ENCODE assay signal across 8 mouse cellular contexts in the genomic region with DNA sequence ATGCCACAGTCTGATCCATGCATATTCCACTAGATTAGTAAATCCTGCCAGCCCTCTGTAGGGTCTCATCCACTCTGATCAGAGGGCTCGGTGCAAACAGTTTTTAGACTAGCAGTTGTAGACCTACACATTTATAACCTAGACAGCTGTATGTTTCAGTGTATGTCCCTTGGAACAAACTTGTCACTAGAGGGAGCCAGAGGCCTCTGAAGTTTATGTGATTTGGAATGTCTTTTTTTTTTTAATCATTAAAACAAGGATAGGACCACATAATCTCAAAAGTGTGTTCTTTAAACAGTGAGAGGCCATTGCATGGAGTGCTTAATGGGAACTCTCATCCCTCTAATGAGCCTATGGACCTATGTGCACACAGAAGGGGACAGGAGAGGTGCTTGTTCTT.
DNase-seq lines count a peak whose midpoint lies in the region; ATAC-seq and TF ChIP-seq lines count a peak whose summit lies in the region.
"Had no signal": no experiment of that assay in that cellular context is flagged by ENCODE, and none has a peak within 500 bp of the region (broad histone marks: within the 10 kb centered on the region; RNA-seq: fewer than 3 reads in every experiment).

No protein-coding gene starts in this region.

- H3K27me3 ChIP-seq in CH12.LX (replicated peaks): no peaks in the 10 kb centered on the region
- H3K27me3 ChIP-seq: liver, embryonic 13.5 days had no signal

- no peak overlapping the region for H3K27ac ChIP-seq in CH12.LX (ENCODE audit: insufficient read depth, low read depth)
- H3K27ac ChIP-seq: liver, embryonic 13.5 days had no signal

- H3K36me3 ChIP-seq in CH12.LX (replicated peaks in 1 of 2; ENCODE audit: control insufficient read depth in 1 of 2, insufficient read depth in 1 of 2, low read length in 1 of 2): no peaks in the 10 kb centered on the region
- H3K36me3 ChIP-seq: liver, embryonic 13.5 days had no signal

- TF ChIP-seq EP300 in CH12.LX (IDR thresholded peaks at IDR 0.05; ENCODE audit: low read length): no peak

- TF ChIP-seq RAD21 in CH12.LX (IDR thresholded peaks at IDR 0.05; ENCODE audit: low read depth, low read length): peak; percentile 71

- dilution Hi-C loops in CH12.LX (cut with MboI; ENCODE audit: extremely low pct_ligation_motif_present, extremely low pct_unique_long_range_greater_than_20kb, low sequenced_read_pairs): no loop called here

- peak; percentile 52 for DNase-seq in layer of hippocampus, adult 11-12 months (ENCODE audit: low spot score)
- no peak for DNase-seq in layer of hippocampus, adult 9-10 months (ENCODE audit: low spot score)
- peak; percentile 44 for DNase-seq in CH12.LX (ENCODE audit: extremely low read depth)
- peak; percentile 22 for DNase-seq in MEL-GATA-1-ER (ENCODE audit: extremely low read depth, low read depth)
- peak; percentile 68 for DNase-seq in kidney, postnatal 10 days
- DNase-seq in urinary bladder, postnatal 25 days (ENCODE audit: low spot score): no peak
- DNase-seq: liver, embryonic 13.5 days had no signal

- no peak for ATAC-seq in megakaryocyte, adult 5-6 weeks (ENCODE audit: poor library complexity, severe bottlenecking)

- H3K9me3 ChIP-seq in CH12.LX (replicated peaks; ENCODE audit: low read length): no peaks in the 10 kb centered on the region

- in situ Hi-C loops in CH12.LX (cut with MboI; ENCODE audit: low pct_ligation_motif_present, low pct_unique_long_range_greater_than_20kb, low sequenced_read_pairs): no loop called here

- no peaks in the 10 kb centered on the region for H3K79me2 ChIP-seq in CH12.LX (replicated peaks; ENCODE audit: control insufficient read depth, extremely low read depth, insufficient read depth, poor library complexity, severe bottlenecking)

- no peak overlapping the region for H3K4me3 ChIP-seq in CH12.LX (replicated peaks in 1 of 3; ENCODE audit: low read depth in 2 of 3, low read length in 2 of 3, poor library complexity in 1 of 3)
- H3K4me3 ChIP-seq: liver, embryonic 13.5 days had no signal

- no peak overlapping the region for H3K9ac ChIP-seq in CH12.LX (ENCODE audit: insufficient read depth, low read depth)
- H3K9ac ChIP-seq: liver, embryonic 13.5 days had no signal

- H3K4me2 ChIP-seq in CH12.LX (ENCODE audit: insufficient read depth, low read depth, poor library complexity, severe bottlenecking): no peak overlapping the region
- H3K4me2 ChIP-seq: liver, embryonic 13.5 days had no signal

- TF ChIP-seq POLR2A in CH12.LX (IDR thresholded peaks at IDR 0.05; ENCODE audit: low read depth, low read length): no peak

- peak; percentile 53 to 71 for TF ChIP-seq CTCF in CH12.LX (conservative IDR thresholded peaks at IDR 0.05 in 1 of 2, IDR thresholded peaks at IDR 0.05 in 1 of 2; ENCODE audit: low read depth in 2 of 2, low read length in 2 of 2)

- H3K4me1 ChIP-seq in CH12.LX (ENCODE audit: control insufficient read depth in 1 of 2, insufficient read depth in 2 of 2): no peaks in the 10 kb centered on the region
- H3K4me1 ChIP-seq: liver, embryonic 13.5 days had no signal

TF ChIP-seq in CH12.LX, 34 proteins besides CTCF, POLR2A, EP300 and RAD21:
- TF ChIP-seq SMC3 (IDR thresholded peaks at IDR 0.05; ENCODE audit: low read depth, low read length) (peak; percentile 55), ZNF384 (IDR thresholded peaks at IDR 0.05; ENCODE audit: low read depth, low read length) (peak; percentile 88), POLR2AphosphoS2 (IDR thresholded peaks at IDR 0.05; ENCODE audit: low read depth, low read length) (no peak)

Comparison
In these comparisons a context has a peak if more than half of its experiments do, and no peak if none do; other contexts are left out.
1. DNase-seq: peak in layer of hippocampus, adult 11-12 months (single experiment), CH12.LX (single experiment), MEL-GATA-1-ER (single experiment) and kidney, postnatal 10 days (single experiment); none in layer of hippocampus, adult 9-10 months (single experiment) and urinary bladder, postnatal 25 days (single experiment).